Mouse (Mus musculus) erythroblast, embryonic 14.5 days (primary cell): ENCODE data around the gene Prpf40a. TPM values are rescaled to one million over a fixed set of nuclear protein-coding genes. Genes with fewer than 3 reads are reported as not detected.

Experiments
- H3K27me3 ChIP-seq: 2 replicates; pipeline ENCODE4 v1.6.1; 2012; ENCODE audit warnings: inconsistent platforms; ENCODE audit not compliant: control insufficient read depth
- H3K36me3 ChIP-seq: 2 replicates; pipeline ENCODE4 v1.6.1; 2012; ENCODE audit warnings: mild to moderate bottlenecking, inconsistent platforms; ENCODE audit not compliant: control insufficient read depth
- H3K4me1 ChIP-seq: 2 replicates; pipeline ENCODE4 v1.6.1; 2012; ENCODE audit warnings: inconsistent platforms; ENCODE audit not compliant: control insufficient read depth
- H3K4me3 ChIP-seq: replicated peaks from 2 replicates; pipeline ENCODE3; 2012; ENCODE audit warnings: moderate library complexity, mild to moderate bottlenecking, inconsistent platforms
- H3K9me3 ChIP-seq: 2 replicates; pipeline ENCODE4 v1.6.1; 2012; ENCODE audit warnings: low read length, inconsistent platforms, mixed read lengths; ENCODE audit not compliant: control insufficient read depth
- GATA1 ChIP-seq: IDR thresholded peaks from 2 replicates; pipeline ENCODE4 v1.6.1; 2012; ENCODE audit warnings: low read length, inconsistent platforms, mixed read lengths
- TAL1 ChIP-seq: IDR thresholded peaks from 3 replicates; pipeline ENCODE4 v1.6.1; 2012; ENCODE audit warnings: low read length, inconsistent platforms, mixed read lengths
- polyA plus RNA-seq: library from polyadenylated mRNA; stranded (reverse); fragments of >175 nt; gene quantifications from 2 replicates; pipeline ENCODE4 v1.2.3, GENCODE M21; 2012

Gene Prpf40a
- polyA plus RNA-seq, 1 experiment = 0.88 TPM

DNA sequence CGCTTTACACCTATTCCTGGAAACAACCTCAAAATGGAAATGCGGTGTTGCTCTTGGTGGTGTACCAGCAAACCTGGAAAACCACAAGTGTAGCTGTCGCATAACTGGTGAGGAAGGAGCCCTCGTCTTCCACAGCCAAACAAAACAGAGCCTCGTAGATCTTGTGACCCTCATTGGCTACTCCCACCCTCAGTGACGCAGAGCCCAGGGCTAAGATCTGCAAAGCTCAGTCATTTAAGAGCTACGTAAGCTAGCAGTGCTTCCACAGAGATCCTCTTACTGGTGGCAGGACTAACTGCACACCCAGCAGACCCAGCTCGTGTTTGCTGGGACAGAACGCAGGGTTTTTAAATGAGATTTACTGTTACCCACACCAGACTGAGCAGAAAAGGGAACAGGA is 96.1 kb downstream of the Prpf40a start:
- TF ChIP-seq GATA1 (no peak), TAL1 (no peak)
- no peaks in the 10 kb centered on the region for H3K27me3 ChIP-seq
- no peaks in the 10 kb centered on the region for H3K4me1 ChIP-seq
- H3K9me3 ChIP-seq = no peaks in the 10 kb centered on the region
- H3K36me3 ChIP-seq = no peaks in the 10 kb centered on the region
- H3K4me3 ChIP-seq = no peak overlapping the region

DNA sequence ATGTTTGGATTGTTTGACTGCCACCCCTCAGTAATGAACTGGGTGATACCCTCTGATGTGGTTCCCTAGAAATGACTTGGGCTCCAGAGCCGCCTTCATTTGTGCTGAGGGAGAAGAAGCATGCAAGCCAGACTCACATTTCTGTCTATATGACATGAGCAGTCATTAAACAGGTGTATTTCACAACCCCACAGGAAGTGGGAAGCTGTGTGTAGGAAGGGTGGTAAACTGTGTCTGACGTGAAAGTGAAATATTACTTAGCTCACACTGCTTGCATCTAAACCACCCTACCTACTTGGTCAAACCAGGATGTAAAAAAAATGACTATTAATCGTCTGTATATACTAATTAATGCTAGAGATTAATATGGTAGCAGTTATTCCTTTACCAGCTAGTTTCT is 102.3 kb downstream of the Prpf40a start:
- Histone ChIP-seq H3K4me1 (no peaks in the 10 kb centered on the region), H3K9me3 (no peaks in the 10 kb centered on the region), H3K36me3 (no peaks in the 10 kb centered on the region), H3K4me3 (no peak overlapping the region), H3K27me3 (no peaks in the 10 kb centered on the region)
- TF ChIP-seq TAL1 (no peak), GATA1 (no peak)

DNA sequence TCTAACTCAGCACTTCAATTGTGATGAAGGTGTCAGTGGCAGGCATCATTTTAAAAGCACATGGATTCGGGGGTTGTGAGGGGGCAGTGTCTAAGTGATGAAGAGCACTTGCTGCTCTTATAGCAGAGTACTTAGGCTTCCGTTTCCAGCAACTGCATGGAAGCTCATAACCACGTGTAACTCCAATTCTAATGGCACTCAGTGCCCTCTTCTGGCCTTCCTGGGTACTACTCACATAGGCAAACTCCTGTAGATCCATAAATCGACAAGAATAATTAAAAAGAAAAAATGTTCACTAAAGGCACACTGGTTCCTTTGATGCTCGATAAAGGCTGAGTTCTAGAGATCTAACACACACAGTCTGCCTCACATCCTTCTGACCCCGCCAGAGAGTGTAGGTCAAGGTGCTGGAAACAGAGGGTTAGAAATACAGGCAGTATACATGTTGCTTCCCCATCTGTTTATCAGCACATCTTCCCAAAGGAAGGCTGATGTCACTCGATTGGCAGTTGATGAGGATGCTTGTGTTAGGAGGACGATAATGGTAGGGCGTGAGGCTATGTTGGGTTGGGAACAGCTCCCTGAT is 105.4 kb downstream of the Prpf40a start:
- Histone ChIP-seq H3K9me3 (no peaks in the 10 kb centered on the region), H3K36me3 (no peaks in the 10 kb centered on the region), H3K4me1 (no peaks in the 10 kb centered on the region), H3K4me3 (no peak overlapping the region), H3K27me3 (no peaks in the 10 kb centered on the region)
- TF ChIP-seq TAL1 = no peak
- no peak for TF ChIP-seq GATA1

Other genes with a start within 250 kb of the Prpf40a start
- gene Arl6ip6, start 442 bp upstream of the Prpf40a start, polyA plus RNA-seq = 5.0 and 7.0 TPM in 2 replicates